Mouse (Mus musculus): ENCODE data around the gene Actr1b. TPM values are rescaled to one million over a fixed set of nuclear protein-coding genes. Genes with fewer than 3 reads are reported as not detected.
"Not testable (repeated sequence)": the region's sequence is repeated elsewhere in the genome, so short reads cannot be mapped to it uniquely, and the experiment has no call there.

The Actr1b gene
- total RNA-seq, 2 experiments from 2014 or later = 134 to 146 TPM

GRCm38 (mm10) chr1:36707166-36707565 lies 7.1 kb downstream of the Actr1b start:
- no peak for DNase-seq

DNA sequence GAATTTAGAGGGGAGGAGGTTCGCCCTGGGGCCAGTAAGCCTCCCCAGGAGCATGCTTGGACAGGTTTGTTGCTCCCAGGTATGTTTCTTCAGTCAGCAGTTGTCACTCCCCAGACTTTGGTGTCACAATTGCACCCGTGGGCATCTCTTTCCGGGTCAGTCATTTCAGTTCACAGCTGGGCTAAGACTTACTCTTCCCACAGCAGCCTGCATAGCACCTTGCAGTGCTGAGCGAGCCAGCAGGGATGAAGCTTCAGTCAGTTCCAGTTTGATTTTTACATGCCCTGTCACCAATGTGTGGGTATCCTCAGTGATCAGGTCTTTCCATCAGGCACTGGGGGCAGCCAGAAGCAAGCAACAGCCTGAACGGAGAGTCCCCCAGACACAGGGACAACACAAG lies 17.2 kb downstream of the Actr1b start:
- no peak for DNase-seq

- DNase-seq = no peak
Observed at GRCm38 (mm10) chr1:36696411-36696810, 17.8 kb downstream of the Actr1b start.

DNA sequence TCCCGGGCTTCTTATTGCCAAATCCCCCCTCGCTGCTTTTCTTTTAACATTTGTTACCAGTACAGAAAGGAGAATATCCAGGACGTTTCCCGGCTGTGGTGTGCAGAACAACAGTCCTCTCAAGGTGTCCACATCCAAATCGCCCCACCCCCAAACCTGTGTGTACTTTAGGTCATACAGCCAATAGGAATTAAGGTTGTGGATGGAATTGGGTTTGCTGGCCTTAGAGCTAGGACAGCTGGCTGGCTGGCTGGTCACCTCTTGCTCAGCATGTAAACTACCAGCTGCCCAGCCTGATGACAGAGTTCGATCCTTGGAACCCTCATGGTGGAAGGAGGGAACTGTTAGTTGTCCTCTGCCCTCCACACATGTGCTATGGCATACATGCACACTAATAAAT lies 19.4 kb downstream of the Actr1b start:
- no peak for DNase-seq

GRCm38 (mm10) chr1:36691271-36692155 lies 22.7 kb downstream of the Actr1b start, which contains the start of gene Cox5b:
TSS of gene Cox5b (plus strand) at chr1:36691449.
- DNase-seq = peak; percentile 98

DNA sequence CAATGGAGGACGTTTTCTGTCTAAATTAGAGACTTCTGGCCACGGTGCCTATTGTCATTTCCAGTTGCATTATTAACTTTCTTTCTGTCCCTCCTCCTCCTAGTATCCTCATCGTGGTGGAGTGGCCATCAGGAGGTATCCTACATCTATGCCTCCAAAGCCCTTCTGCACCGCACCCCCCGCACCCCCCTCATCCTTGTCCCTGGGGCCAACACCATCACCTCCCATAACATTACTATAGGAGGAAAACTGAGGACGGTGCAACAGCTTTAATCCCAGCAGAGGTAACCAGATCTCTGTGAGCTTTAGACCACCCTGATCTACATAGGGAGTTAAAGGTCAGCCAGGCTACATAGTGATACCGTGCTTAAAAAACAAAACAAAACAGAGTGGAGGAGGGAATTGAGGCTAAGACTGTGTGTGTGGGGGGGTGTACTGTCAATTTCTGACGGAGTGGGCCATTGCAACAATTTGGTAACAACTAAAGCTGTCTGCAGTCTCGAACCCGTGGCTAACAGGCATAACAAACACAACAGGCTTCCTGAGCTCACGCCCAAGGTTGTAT lies 23.5 kb downstream of the Actr1b start:
- DNase-seq = no peak

DNA sequence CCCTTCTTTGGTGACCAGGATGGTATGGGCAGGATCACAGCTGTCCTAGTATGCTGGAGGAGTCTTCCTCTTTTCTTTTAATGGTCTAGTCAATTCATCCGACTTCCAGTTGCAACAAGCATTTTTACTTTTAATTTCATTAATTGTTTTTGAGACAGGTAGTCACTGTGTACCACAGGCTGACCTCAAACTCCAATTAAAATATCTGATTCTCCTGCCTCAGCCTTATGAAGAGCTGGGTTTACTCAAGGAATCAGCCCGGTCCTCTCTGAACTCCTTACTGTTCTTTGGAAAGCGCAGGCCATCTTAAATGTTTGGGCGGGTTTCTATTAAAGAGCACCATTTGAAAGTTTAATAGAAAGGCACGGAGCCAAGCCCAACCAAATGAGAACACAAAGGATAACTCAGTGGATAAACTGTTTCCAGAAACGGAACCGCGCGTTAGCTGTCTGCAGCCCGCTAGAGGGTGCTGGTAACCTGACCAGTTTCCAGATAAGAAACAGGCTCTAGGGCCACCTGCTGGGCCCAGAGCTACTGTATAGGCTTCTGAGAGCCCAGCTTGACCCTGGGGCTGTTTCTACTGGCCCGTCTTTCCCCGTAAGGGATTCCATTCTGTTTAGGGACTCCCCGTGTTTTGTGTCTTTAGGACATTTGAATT lies 30.3 kb downstream of the Actr1b start:
- DNase-seq = peak; percentile 71

DNA sequence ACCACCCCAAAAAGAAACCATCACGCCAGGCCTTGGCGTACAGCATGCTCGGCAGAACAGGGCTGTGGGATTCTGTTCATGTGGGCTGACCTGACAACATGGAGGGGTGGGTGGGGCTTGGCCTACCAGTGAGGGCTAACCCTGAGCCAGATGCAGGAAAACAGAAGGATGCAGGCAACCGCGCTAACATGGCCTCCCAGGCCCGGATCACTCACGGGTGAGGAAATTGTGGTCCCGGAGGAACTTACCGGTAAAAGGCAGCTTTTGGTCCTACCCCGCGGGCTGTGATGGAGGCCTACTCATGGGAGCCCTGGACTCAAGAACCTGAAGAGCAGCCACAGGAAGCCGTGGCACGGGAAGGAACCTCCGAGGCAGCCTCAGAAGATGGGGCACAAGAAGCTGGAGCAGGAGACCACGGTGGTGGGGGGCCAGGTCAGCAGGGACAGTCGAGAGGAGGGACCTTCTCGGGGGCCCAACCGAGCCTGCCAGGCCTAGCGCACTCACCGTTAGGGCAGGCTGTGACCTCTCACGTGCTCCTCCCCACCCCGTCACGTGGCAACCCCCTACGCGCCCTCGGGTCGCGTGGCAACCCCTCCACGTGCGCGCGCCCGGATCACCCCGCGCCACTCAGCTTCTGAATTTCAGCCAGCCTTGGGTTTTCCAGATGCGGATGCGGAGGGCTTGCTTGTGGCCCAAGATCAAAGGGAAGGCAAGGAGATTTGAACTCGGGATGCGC lies 31.4 kb downstream of the Actr1b start, which contains the start of gene Fam178b:
Fam178b (minus strand) TSS at position 564 of the 736 bp plus-strand sequence.
- DNase-seq = no peak

GRCm38 (mm10) chr1:36680893-36681292 lies 33.3 kb downstream of the Actr1b start:
- no peak for DNase-seq

GRCm38 (mm10) chr1:36674936-36675335 lies 39.3 kb downstream of the Actr1b start:
- no peak for DNase-seq

GRCm38 (mm10) chr1:36672648-36673350 lies 41.4 kb downstream of the Actr1b start:
- DNase-seq = no peak

DNA sequence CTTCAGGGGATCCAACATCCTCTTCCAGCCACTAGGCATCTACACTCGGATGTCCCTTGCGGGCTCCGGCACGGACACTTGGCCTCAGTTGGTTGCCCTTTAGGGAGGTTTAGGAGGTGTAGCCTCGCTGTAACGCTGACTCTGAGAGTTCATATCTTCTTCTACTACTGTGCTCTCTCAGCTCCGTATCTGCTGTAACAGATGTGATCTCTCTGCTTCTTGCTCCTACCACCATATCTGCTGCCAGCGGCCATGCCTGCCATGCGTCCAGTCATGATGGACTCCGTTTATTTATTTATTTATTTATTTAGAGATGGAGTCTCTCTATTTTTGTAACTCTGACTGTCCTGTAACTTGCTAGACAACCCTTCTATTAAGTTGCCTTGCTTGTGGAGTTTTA lies 43.0 kb downstream of the Actr1b start:
- no peak for DNase-seq

DNA sequence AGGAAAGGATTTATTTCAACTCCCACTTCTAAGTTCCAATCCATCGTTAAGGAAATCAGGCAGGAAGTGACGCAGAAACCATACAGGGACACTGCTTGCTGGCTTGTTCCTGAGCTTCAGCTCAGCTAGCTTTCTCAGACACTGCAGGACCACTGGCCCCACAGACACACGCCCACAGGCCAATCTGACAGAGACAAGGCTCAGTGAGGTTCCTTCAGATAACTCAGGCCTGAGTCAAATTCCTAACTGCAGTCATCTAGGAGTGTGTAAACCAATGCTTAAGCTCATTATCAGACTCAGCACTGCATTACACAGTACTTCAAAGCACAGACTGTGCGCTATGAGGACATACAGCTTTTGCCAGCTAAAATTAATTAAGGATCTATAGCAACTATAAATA lies 44.0 kb downstream of the Actr1b start:
- DNase-seq = no peak

DNA sequence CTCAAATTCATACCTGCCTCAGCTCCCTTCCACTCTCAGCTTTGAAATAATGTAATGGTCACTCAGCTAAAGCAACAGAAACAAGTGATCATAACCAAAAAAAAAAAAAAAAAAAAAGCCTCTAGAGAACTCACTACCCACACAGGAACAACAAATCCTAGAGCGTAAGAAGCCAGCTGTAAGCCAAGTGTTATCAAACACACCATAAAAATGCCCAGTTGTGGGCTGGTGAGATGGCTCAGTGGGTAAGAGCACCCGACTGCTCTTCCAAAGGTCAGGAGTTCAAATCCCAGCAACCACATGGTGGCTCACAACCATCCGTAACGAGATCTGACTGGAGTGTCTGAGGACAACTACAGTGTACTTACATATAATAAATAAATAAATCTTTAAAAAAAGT lies 46.2 kb downstream of the Actr1b start:
- not testable (repeated sequence) for DNase-seq

GRCm38 (mm10) chr1:36665934-36666333 lies 48.3 kb downstream of the Actr1b start:
- no peak for DNase-seq

GRCm38 (mm10) chr1:36665165-36665723 lies 49.0 kb downstream of the Actr1b start:
- no peak for DNase-seq

DNA sequence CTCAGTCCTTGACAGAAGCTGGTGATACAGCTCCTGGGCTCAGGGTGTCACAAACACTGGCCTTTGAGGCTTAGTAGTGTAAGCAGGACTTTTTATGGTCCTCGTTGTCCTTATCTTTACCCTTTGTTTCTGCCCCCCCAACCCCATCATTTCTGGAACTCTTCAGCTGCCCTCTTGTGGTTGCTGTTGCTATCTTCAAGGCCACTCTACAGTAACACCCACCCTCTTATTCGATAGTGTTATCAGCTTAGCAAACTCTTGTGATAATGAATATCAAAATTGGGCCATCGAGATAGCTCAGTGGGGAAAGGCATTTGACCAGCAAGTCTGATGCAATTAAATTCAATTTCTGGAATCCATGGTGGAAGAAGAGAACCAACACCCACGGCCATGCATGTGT lies 49.8 kb downstream of the Actr1b start:
- DNase-seq = no peak

- DNase-seq = no peak
Observed at GRCm38 (mm10) chr1:36658621-36659399, 55.4 kb downstream of the Actr1b start.

GRCm38 (mm10) chr1:36657658-36658415 lies 56.4 kb downstream of the Actr1b start:
- DNase-seq = no peak

DNA sequence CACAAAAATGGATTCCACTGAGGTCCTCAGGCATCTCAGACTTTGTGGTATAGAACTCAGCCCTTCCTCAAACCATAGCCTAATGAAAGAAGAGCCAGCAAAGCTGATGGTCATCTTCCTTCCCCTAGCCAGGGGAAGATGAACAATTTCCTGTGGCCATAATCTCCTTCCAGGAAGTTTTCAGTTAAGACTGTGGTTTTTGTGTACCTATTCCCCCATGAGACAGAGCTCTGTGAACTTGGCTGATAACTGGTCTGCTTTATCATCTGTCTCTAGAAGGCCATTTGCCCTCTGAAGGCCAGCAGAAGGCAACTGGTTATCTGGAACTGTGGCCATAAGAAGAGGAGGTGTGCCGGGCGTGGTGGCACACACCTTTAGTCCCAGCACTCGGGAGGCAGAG lies 58.0 kb downstream of the Actr1b start:
- no peak for DNase-seq

Data from gastrocnemius, postnatal 10 days (tissue).